Comparison of ENCODE assay signal across 11 mouse cellular contexts in the genomic region with DNA sequence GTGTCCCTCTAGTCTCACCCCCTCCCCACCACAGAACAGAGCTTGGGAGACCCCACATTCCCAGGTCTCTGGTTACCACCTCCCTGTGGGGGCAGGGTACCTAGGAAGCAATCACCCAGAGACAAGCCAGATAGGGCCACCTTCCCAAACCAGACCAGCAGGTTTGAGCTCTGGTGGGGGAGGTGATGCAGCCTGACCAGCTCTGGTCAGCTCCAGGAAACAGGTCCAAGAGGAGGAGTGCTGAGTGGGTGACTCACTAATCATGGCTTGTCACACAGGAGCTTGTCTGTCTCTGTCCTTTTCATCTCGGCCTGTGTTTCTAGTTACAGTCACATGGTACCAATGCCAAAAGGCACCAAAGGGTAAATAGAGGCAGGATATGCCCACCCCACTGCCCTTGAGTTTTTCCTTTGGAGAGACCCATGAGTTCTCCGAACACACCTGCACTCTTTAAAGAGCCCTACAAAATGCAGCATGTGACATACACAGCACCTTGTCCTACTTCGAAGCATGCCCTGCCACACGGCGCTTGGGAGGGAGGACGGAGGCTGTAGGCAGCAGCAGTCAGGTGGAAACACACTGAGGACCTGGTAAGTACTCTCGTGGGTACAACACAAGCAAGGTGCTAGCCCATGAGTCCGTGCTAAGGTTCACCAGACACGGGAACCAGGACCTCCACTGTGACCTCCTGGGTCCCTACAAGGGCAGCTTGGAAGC. TPM values are rescaled to one million over a fixed set of nuclear protein-coding genes. Genes with fewer than 3 reads are reported as not detected.
DNase-seq lines count a peak whose midpoint lies in the region; ATAC-seq lines count a peak whose summit lies in the region.
"Had no signal": no experiment of that assay in that cellular context is flagged by ENCODE, and none has a peak within 500 bp of the region (broad histone marks: within the 10 kb centered on the region; RNA-seq: fewer than 3 reads in every experiment).

No protein-coding gene starts in this region.

- 0 out of 2 replicates have a peak, but pooled peaks have one; percentile 15 for ATAC-seq in cerebellum, adult (ENCODE audit: insufficient number of reproducible peaks, low FRiP score, low TSS enrichment)
- ATAC-seq in liver, embryonic 13.5 days (ENCODE audit: low read depth), result no peak
- ATAC-seq in inflammation-experienced regulatory T-cells, adult 6 months, result no peak

- H3K27me3 ChIP-seq in liver, embryonic 13.5 days, result no peaks in the 10 kb centered on the region

- peak overlapping the region; percentile 61; the same call in 1 of the 2 replicates for H3K9ac ChIP-seq in liver, embryonic 13.5 days
- H3K9ac ChIP-seq: hindbrain, embryonic 14.5 days had no signal

- peaks cover 100% of the 10 kb centered on the region for H3K4me1 ChIP-seq in liver, embryonic 13.5 days (replicated peaks)

- H3K9me3 ChIP-seq in liver, embryonic 13.5 days (replicated peaks), result no peaks in the 10 kb centered on the region

- H3K4me3 ChIP-seq in liver, embryonic 13.5 days (replicated peaks), result no peak overlapping the region
- H3K4me3 ChIP-seq: myocyte had no signal

- peak overlapping the region; percentile 85 for H3K27ac ChIP-seq in liver, embryonic 13.5 days
- H3K27ac ChIP-seq: hindbrain, embryonic 14.5 days had no signal

- 77% methylated on average over 9 of the region's 9 CpGs for WGBS in liver, embryonic 13.5 days (ENCODE audit: insufficient replicate concordance)

- H3K4me2 ChIP-seq in liver, embryonic 13.5 days, result no peak overlapping the region
- H3K4me2 ChIP-seq: hindbrain, embryonic 14.5 days had no signal

- no peak for DNase-seq in cerebellum, postnatal 36 days
- peak; percentile 89 for DNase-seq in urinary bladder, postnatal 14 days (ENCODE audit: low spot score)
- DNase-seq in urinary bladder, adult 2 months (ENCODE audit: low spot score), result no peak
- DNase-seq in liver, embryonic 13.5 days, result no peak
- DNase-seq in left cerebral cortex, adult 8-10 months (ENCODE audit: low spot score in 2 of 2), result no peak
- DNase-seq in cerebellum, postnatal 10 days, result no peak
- DNase-seq: cerebellum, adult 11 months had no signal

- peaks cover 14% of the 10 kb centered on the region for H3K36me3 ChIP-seq in liver, embryonic 13.5 days

RNA-seq across cellular contexts. Expression of gene Samd4b, which starts 20.0 kb away (rescaled TPM):
- 49.9 and 54.5 TPM in 2 replicates for polyA plus RNA-seq in urinary bladder, adult 2 months (2012; rRNA removed)
- 4.1 and 5.8 TPM in 2 replicates for polyA plus RNA-seq in liver, embryonic 13.5 days (2015; fragmentation: Nextera tagmentation; extraction: Ambion mirVana)
- total RNA-seq in left cerebral cortex, adult 8-10 months (2022), result 10 to 100 TPM; 58.2 to 70.1 (median 61.7) TPM
- 1 to 10 TPM; 6.4 to 9.8 (median 8.2) TPM for polyA plus RNA-seq in inflammation-experienced regulatory T-cells, adult 6 months (2017; shearing (Covaris generic))

RNA-seq across cellular contexts. Expression of gene Pak4, which starts 20.0 kb away (rescaled TPM):
- polyA plus RNA-seq in urinary bladder, adult 2 months (2012; rRNA removed), result 24.7 and 31.3 TPM in 2 replicates
- polyA plus RNA-seq in liver, embryonic 13.5 days (2015; fragmentation: Nextera tagmentation; extraction: Ambion mirVana), result 16.2 and 18.5 TPM in 2 replicates
- 1 to 10 TPM; 8.4 to 9.0 (median 8.5) TPM for total RNA-seq in left cerebral cortex, adult 8-10 months (2022)
- 1 to 10 TPM; 2.1 to 3.7 (median 2.6) TPM for polyA plus RNA-seq in inflammation-experienced regulatory T-cells, adult 6 months (2017; shearing (Covaris generic))

RNA-seq across cellular contexts. Expression of gene Nccrp1, which starts 30.9 kb away (rescaled TPM):
- 0.67 and 1.1 TPM in 2 replicates for polyA plus RNA-seq in urinary bladder, adult 2 months (2012; rRNA removed)
- not detected in 2 replicates for polyA plus RNA-seq in liver, embryonic 13.5 days (2015; fragmentation: Nextera tagmentation; extraction: Ambion mirVana)
- total RNA-seq in left cerebral cortex, adult 8-10 months (2022), result under 1 TPM in 3 of 4 experiments, not detected in 1; 0.23 to 0.49 (median 0.39) TPM
- polyA plus RNA-seq in inflammation-experienced regulatory T-cells, adult 6 months (2017; shearing (Covaris generic)), result 1 to 10 TPM in 1 of 3 experiments, not detected in 2; 1.4 TPM

RNA-seq across cellular contexts. Expression of gene Sycn, which starts 37.3 kb away (rescaled TPM):
- 0.27 TPM in 1 of 2 replicates, not detected in the other for polyA plus RNA-seq in urinary bladder, adult 2 months (2012; rRNA removed)
- not detected in 2 replicates for polyA plus RNA-seq in liver, embryonic 13.5 days (2015; fragmentation: Nextera tagmentation; extraction: Ambion mirVana)
- not detected for total RNA-seq in left cerebral cortex, adult 8-10 months (2022)
- polyA plus RNA-seq in inflammation-experienced regulatory T-cells, adult 6 months (2017; shearing (Covaris generic)), result not detected
- polyA plus RNA-seq: hindbrain, embryonic 14.5 days; myocyte had no signal

RNA-seq across cellular contexts. Expression of gene Acp7, which starts 53.1 kb away (rescaled TPM):
- not detected in 2 replicates for polyA plus RNA-seq in urinary bladder, adult 2 months (2012; rRNA removed)
- polyA plus RNA-seq in liver, embryonic 13.5 days (2015; fragmentation: Nextera tagmentation; extraction: Ambion mirVana), result not detected in 2 replicates
- total RNA-seq in left cerebral cortex, adult 8-10 months (2022), result 1 to 10 TPM; 1.5 to 2.8 (median 2.1) TPM
- not detected for polyA plus RNA-seq in inflammation-experienced regulatory T-cells, adult 6 months (2017; shearing (Covaris generic))
- polyA plus RNA-seq: myocyte had no signal
